Mouse (Mus musculus): Measurements from ENCODE around the gene 6820408C15Rik.

Gene 6820408C15Rik

GRCm38 (mm10) chr2:152415287-152415686 lies at the start of gene 6820408C15Rik:
6820408C15Rik (plus strand) TSS chr2:152415587.
- in situ Hi-C loops (cut with MboI; ENCODE audit: low sequenced_read_pairs) = no loop called here

GRCm38 (mm10) chr2:152367917-152368316 lies 47.5 kb upstream of the 6820408C15Rik start:
- in situ Hi-C loops (cut with MboI; ENCODE audit: low sequenced_read_pairs) = no loop called here

- in situ Hi-C loops (cut with MboI; ENCODE audit: low sequenced_read_pairs) = no loop called here
These were observed 46.8 kb upstream of the 6820408C15Rik start for GRCm38 (mm10) chr2:152368532-152369140.

- in situ Hi-C loops (cut with MboI; ENCODE audit: low sequenced_read_pairs) = no loop called here
These were observed 43.3 kb upstream of the 6820408C15Rik start for GRCm38 (mm10) chr2:152372104-152372503.

GRCm38 (mm10) chr2:152372661-152373060 lies 42.7 kb upstream of the 6820408C15Rik start:
- in situ Hi-C loops (cut with MboI; ENCODE audit: low sequenced_read_pairs) = no loop called here

GRCm38 (mm10) chr2:152373547-152373946 lies 41.8 kb upstream of the 6820408C15Rik start:
- in situ Hi-C loops (cut with MboI; ENCODE audit: low sequenced_read_pairs) = no loop called here

GRCm38 (mm10) chr2:152375652-152376344 lies 39.6 kb upstream of the 6820408C15Rik start:
- in situ Hi-C loops (cut with MboI; ENCODE audit: low sequenced_read_pairs) = loop anchor here (25.0 kb wide), 1 partner anchor 263 kb away; the partner anchor contains the start of gene Srxn1

- in situ Hi-C loops (cut with MboI; ENCODE audit: low sequenced_read_pairs) = loop anchor here (25.0 kb wide), 1 partner anchor 264 kb away; the partner anchor contains the start of gene Srxn1
These were observed 39.0 kb upstream of the 6820408C15Rik start, which contains the start of gene Nrsn2 for GRCm38 (mm10) chr2:152376345-152376741. Nrsn2 (minus strand) TSS chr2:152376638.

GRCm38 (mm10) chr2:152384191-152384590 lies 31.2 kb upstream of the 6820408C15Rik start:
- in situ Hi-C loops (cut with MboI; ENCODE audit: low sequenced_read_pairs) = loop anchor here (25.0 kb wide), 1 partner anchor 272 kb away; the partner anchor contains the start of gene Srxn1

- in situ Hi-C loops (cut with MboI; ENCODE audit: low sequenced_read_pairs) = loop anchor here (25.0 kb wide), 1 partner anchor 280 kb away; the partner anchor contains the start of gene Srxn1
These were observed 22.6 kb upstream of the 6820408C15Rik start for GRCm38 (mm10) chr2:152392786-152393185.

- in situ Hi-C loops (cut with MboI; ENCODE audit: low sequenced_read_pairs) = loop anchor here (25.0 kb wide), 1 partner anchor 281 kb away; the partner anchor contains the start of gene Srxn1
These were observed 22.0 kb upstream of the 6820408C15Rik start for GRCm38 (mm10) chr2:152393225-152394017.

GRCm38 (mm10) chr2:152395271-152395920 lies 20.0 kb upstream of the 6820408C15Rik start:
- in situ Hi-C loops (cut with MboI; ENCODE audit: low sequenced_read_pairs) = loop anchor here (25.0 kb wide), 1 partner anchor 283 kb away; the partner anchor contains the start of gene Srxn1

- in situ Hi-C loops (cut with MboI; ENCODE audit: low sequenced_read_pairs) = loop anchor here (25.0 kb wide), 1 partner anchor 284 kb away; the partner anchor contains the start of gene Srxn1
These were observed 19.0 kb upstream of the 6820408C15Rik start for GRCm38 (mm10) chr2:152396110-152397003.

GRCm38 (mm10) chr2:152397004-152397589 lies 18.3 kb upstream of the 6820408C15Rik start:
- in situ Hi-C loops (cut with MboI; ENCODE audit: low sequenced_read_pairs) = loop anchor here (25.0 kb wide), 1 partner anchor 285 kb away; the partner anchor contains the start of gene Srxn1

GRCm38 (mm10) chr2:152397680-152398435 lies 17.5 kb upstream of the 6820408C15Rik start, which contains the start of gene Sox12:
Sox12 (minus strand) TSS chr2:152398063.
- in situ Hi-C loops (cut with MboI; ENCODE audit: low sequenced_read_pairs) = loop anchor here (25.0 kb wide), 1 partner anchor 286 kb away; the partner anchor contains the start of gene Srxn1

- in situ Hi-C loops (cut with MboI; ENCODE audit: low sequenced_read_pairs) = loop anchor here (25.0 kb wide), 1 partner anchor 286 kb away; the partner anchor contains the start of gene Srxn1
These were observed 16.7 kb upstream of the 6820408C15Rik start for GRCm38 (mm10) chr2:152398691-152399090.

GRCm38 (mm10) chr2:152399122-152399542 lies 16.3 kb upstream of the 6820408C15Rik start:
- in situ Hi-C loops (cut with MboI; ENCODE audit: low sequenced_read_pairs) = loop anchor here (25.0 kb wide), 1 partner anchor 287 kb away; the partner anchor contains the start of gene Srxn1

- in situ Hi-C loops (cut with MboI; ENCODE audit: low sequenced_read_pairs) = no loop called here
These were observed 9.3 kb upstream of the 6820408C15Rik start for GRCm38 (mm10) chr2:152406126-152406525.

All from CH12F3 (cell line).